Mouse (Mus musculus) forebrain, embryonic 13.5 days (tissue): ENCODE measurements at regions not wholly inside any gene's neighbourhood (a gene's known extent, or its start where the extent isn't known, plus 50 kb on each side); places are given as distances from the start of the nearest gene placed in this dataset.

Source experiments
- ATAC-seq: fragments of 200-750 bp; cut with Nextera tagmentation; 2 replicates; pipeline ENCODE4 v1.8.0; 2017
- H3K27ac ChIP-seq: fragments of 300-500 bp; sonication (generic); 2 replicates; pipeline ENCODE4 v1.5.1; 2015; ENCODE audit warnings: inconsistent platforms, mild to moderate bottlenecking, moderate library complexity
- H3K27me3 ChIP-seq: fragments of 300-500 bp; sonication (generic); 2 replicates; pipeline ENCODE4 v1.6.1; 2015; ENCODE audit warnings: mild to moderate bottlenecking, inconsistent platforms
- H3K36me3 ChIP-seq: fragments of 300-500 bp; sonication (generic); 2 replicates; pipeline ENCODE4 v1.6.1; 2015; ENCODE audit warnings: mild to moderate bottlenecking, inconsistent platforms; ENCODE audit not compliant: poor library complexity, severe bottlenecking
- H3K4me1 ChIP-seq: fragments of 300-500 bp; sonication (generic); 2 replicates; pipeline ENCODE4 v1.6.1; 2015; ENCODE audit warnings: inconsistent platforms
- H3K4me2 ChIP-seq: fragments of 300-500 bp; sonication (generic); 2 replicates; pipeline ENCODE4 v1.6.1; 2015; ENCODE audit warnings: inconsistent platforms, mild to moderate bottlenecking, moderate library complexity
- H3K4me3 ChIP-seq: fragments of 300-500 bp; sonication (generic); 2 replicates; pipeline ENCODE4 v1.5.1; 2015; ENCODE audit warnings: mild to moderate bottlenecking, inconsistent platforms
- H3K9ac ChIP-seq: fragments of 300-500 bp; sonication (generic); 2 replicates; pipeline ENCODE4 v1.6.1; 2015; ENCODE audit warnings: mild to moderate bottlenecking, inconsistent platforms
- H3K9me3 ChIP-seq: fragments of 300-500 bp; sonication (generic); replicated peaks from 2 replicates; pipeline ENCODE4 v1.6.1; 2016; ENCODE audit warnings: inconsistent platforms
- WGBS: fragments of 180-500 bp; shearing (Covaris S2); methylation state at CpG from one replicate; pipeline ENCODE4 v1.1.7; 2015; 5-methylcytosine and 5-hydroxymethylcytosine counted together

GRCm38 (mm10) chr16:76821261-76821660 is 192.2 kb upstream of the Usp25 start:
- Histone ChIP-seq H3K4me2 (no peak overlapping the region), H3K9ac (no peak overlapping the region), H3K4me3 (no peak overlapping the region), H3K4me1 (no peaks in the 10 kb centered on the region), H3K27ac (no peak overlapping the region), H3K27me3 (no peaks in the 10 kb centered on the region), H3K36me3 (no peaks in the 10 kb centered on the region), H3K9me3 (no peaks in the 10 kb centered on the region)
- no peak for ATAC-seq
- WGBS: 94% methylated on average over 10 of the region's 10 CpGs

DNA sequence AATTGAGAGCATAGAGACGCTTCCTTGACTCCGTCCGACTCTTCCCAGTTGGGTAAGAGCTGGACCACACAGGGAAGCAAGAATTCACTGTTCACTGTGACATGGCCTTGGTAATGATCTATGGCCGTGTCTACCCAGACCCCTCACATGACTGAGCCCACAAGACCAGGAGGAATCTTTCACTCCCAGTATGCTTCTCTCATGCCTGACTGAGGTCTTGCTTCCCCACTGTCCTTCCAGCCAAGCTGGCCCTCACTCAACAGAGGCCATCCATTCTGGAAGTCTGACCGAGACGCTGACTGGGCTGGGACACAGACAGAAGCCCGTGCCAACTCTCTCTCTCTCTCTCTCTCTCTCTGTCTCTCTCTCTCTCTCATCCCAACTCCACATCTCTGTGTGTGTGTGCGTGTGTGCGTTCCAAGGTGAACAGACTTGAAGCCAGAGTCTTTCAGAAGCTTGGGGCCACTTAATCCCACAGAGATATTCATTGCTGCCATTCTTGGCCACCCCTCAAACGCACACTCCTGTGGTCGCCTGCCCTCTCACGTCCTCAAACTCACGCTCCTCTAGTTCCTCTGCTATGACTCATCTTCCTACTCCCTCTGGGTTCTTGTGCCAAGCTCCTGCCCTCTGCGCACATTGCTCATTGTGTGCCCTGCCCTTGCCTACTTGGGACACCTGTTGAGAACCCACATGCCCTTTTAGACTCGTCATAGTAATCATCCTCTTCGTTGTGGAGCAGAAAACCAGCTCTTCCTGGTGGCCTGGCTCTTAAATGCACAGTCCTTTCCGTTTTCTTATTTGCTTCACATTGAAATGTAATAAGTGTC is 197.2 kb upstream of the Usp25 start:
- no peaks in the 10 kb centered on the region for H3K36me3 ChIP-seq
- no peak overlapping the region for H3K4me2 ChIP-seq
- no peak for ATAC-seq
- no peaks in the 10 kb centered on the region for H3K4me1 ChIP-seq
- no peaks in the 10 kb centered on the region for H3K9me3 ChIP-seq
- H3K27ac ChIP-seq: no peak overlapping the region
- H3K27me3 ChIP-seq: no peaks in the 10 kb centered on the region
- no peak overlapping the region for H3K9ac ChIP-seq
- WGBS: 90% methylated on average over 17 of the region's 17 CpGs
- no peak overlapping the region for H3K4me3 ChIP-seq

DNA sequence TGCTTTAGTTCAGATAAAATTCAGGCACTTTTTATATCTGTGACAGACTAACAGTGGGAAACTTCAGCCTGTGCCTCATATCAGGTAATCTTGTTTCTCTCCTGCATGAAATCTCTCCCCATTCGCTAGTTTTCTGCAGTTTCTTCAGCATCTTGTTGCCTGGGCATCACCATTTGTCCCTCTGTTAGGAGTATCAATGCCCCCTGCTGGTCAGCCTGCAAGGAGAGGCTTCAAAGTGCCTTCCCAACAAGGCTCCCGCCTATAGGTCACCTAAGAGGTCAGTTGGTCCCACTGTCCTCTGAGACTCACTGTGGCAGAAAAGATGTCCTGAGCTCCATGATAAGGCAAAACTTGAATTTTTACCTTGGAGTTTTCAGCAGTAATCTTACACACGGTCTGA is 209.8 kb upstream of the Usp25 start:
- 44% methylated on average over 3 of the region's 3 CpGs for WGBS
- Histone ChIP-seq H3K4me3 (no peak overlapping the region), H3K9me3 (no peaks in the 10 kb centered on the region), H3K4me2 (no peak overlapping the region), H3K4me1 (no peaks in the 10 kb centered on the region), H3K27me3 (no peaks in the 10 kb centered on the region), H3K27ac (no peak overlapping the region), H3K9ac (no peak overlapping the region), H3K36me3 (no peaks in the 10 kb centered on the region)
- ATAC-seq: no peak

GRCm38 (mm10) chr16:76786405-76787155 is 226.9 kb upstream of the Usp25 start:
- no peak for ATAC-seq
- Histone ChIP-seq H3K27me3 (no peaks in the 10 kb centered on the region), H3K4me3 (no peak overlapping the region), H3K4me1 (no peaks in the 10 kb centered on the region), H3K27ac (no peak overlapping the region), H3K9me3 (no peaks in the 10 kb centered on the region), H3K36me3 (no peaks in the 10 kb centered on the region), H3K4me2 (no peak overlapping the region), H3K9ac (no peak overlapping the region)
- WGBS: 70% methylated on average over 6 of the region's 6 CpGs

GRCm38 (mm10) chr16:76782656-76783055 is 230.8 kb upstream of the Usp25 start:
- Histone ChIP-seq H3K4me1 (no peaks in the 10 kb centered on the region), H3K9ac (no peak overlapping the region), H3K27ac (no peak overlapping the region), H3K4me2 (no peak overlapping the region), H3K36me3 (no peaks in the 10 kb centered on the region), H3K27me3 (no peaks in the 10 kb centered on the region), H3K4me3 (no peak overlapping the region), H3K9me3 (no peaks in the 10 kb centered on the region)
- ATAC-seq: no peak
- 74% methylated on average over 5 of the region's 5 CpGs for WGBS

DNA sequence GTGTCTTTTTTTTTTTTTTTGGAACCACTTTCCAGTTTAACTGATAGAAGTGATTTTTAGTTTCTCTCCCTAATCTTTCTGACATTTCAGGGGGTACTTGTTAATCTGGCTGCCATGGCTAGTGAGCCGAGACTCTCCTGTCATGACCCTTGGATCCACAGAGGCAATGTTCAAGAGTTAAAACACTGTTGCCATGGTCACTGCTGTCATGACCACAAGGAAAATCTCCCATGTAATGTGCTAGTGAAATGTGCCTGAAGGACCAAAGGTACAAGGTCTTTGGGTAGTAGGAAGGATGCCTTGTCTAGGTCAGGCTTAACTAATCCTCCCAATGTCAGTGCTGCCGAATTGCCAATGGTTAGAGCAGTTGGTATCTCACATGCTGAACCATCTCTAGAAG is 237.7 kb upstream of the Usp25 start:
- Histone ChIP-seq H3K9ac (no peak overlapping the region), H3K27ac (no peak overlapping the region), H3K27me3 (no peaks in the 10 kb centered on the region), H3K36me3 (no peaks in the 10 kb centered on the region), H3K4me2 (no peak overlapping the region), H3K4me3 (no peak overlapping the region), H3K4me1 (no peaks in the 10 kb centered on the region), H3K9me3 (no peaks in the 10 kb centered on the region)
- WGBS: 74% methylated on average over 2 of the region's 2 CpGs
- ATAC-seq: no peak

- no peaks in the 10 kb centered on the region for H3K36me3 ChIP-seq
- no peaks in the 10 kb centered on the region for H3K9me3 ChIP-seq
- WGBS: 73% methylated on average over 8 of the region's 8 CpGs
- no peak for ATAC-seq
- no peak overlapping the region for H3K9ac ChIP-seq
- H3K4me2 ChIP-seq: no peak overlapping the region
- no peak overlapping the region for H3K27ac ChIP-seq
- H3K4me3 ChIP-seq: no peak overlapping the region
- no peaks in the 10 kb centered on the region for H3K4me1 ChIP-seq
- H3K27me3 ChIP-seq: no peaks in the 10 kb centered on the region
Observed at GRCm38 (mm10) chr16:76774032-76774431, 239.5 kb upstream of the Usp25 start.

DNA sequence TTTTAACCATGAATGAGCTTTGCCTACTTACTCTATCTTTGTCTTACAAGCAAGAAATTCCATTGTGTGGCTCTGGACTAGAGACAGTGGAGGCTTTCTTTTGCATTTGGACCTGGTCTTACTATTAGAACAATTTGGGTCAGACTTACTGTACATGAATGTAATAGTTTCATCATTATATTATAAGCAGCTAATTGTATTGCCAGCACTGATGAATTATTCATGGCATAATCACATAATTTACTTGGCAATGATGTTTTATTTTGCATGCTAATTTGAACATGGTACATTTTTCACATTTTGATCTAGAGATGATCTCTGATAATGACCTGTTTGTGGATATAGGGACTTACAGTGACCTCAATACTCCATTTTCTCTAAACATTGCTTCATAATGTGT is 240.0 kb upstream of the Usp25 start:
- H3K36me3 ChIP-seq: no peaks in the 10 kb centered on the region
- no peaks in the 10 kb centered on the region for H3K27me3 ChIP-seq
- H3K4me2 ChIP-seq: no peak overlapping the region
- H3K4me1 ChIP-seq: no peaks in the 10 kb centered on the region
- ATAC-seq: no peak
- no peak overlapping the region for H3K9ac ChIP-seq
- H3K9me3 ChIP-seq: no peaks in the 10 kb centered on the region
- H3K27ac ChIP-seq: no peak overlapping the region
- no peak overlapping the region for H3K4me3 ChIP-seq

DNA sequence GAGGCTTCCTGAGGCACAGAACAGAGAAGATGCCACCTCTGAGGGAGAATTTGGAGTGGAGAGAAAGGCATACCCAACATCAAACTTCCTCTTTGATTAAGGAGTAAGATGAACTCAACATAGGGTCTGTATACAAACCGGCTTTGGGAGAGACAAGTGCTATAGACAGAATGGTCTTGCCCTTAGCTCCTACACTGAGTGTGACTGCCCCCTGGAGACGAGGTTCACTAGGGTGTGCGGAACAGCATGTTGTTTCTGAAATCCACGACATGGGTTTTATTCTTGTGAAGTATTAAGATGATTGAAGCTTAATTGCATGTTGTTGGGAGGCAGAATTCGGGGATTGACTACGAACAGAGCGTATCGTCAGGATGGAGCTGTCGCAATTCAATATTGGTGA is 244.9 kb upstream of the Usp25 start:
- H3K4me2 ChIP-seq: no peak overlapping the region
- H3K27ac ChIP-seq: no peak overlapping the region
- H3K4me3 ChIP-seq: no peak overlapping the region
- no peaks in the 10 kb centered on the region for H3K9me3 ChIP-seq
- ATAC-seq: 0 out of 2 replicates have a peak, but pooled peaks have one; percentile 30
- H3K27me3 ChIP-seq: no peaks in the 10 kb centered on the region
- 87% methylated on average over 9 of the region's 9 CpGs for WGBS
- H3K4me1 ChIP-seq: no peaks in the 10 kb centered on the region
- H3K36me3 ChIP-seq: no peaks in the 10 kb centered on the region
- no peak overlapping the region for H3K9ac ChIP-seq

DNA sequence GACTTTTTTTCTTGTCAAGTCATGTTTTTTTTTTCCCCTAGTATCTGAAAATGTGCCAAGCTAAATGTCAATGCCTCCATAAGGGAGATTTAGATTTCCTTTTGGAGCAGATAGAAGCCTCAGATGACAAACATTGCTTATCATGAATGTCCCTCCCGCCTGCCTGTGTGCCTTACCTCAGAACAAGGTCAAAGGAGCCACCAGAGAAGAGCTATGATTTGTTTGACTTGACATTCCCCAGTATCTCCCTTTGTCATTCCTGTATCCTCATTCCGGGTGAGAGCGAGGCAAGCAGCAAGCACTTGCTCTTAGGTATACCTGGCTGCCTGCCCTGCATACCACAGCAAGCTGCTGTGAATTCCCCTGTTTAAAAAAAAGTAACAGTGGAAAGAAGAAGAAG is 246.9 kb upstream of the Usp25 start:
- no peaks in the 10 kb centered on the region for H3K27me3 ChIP-seq
- no peak overlapping the region for H3K9ac ChIP-seq
- ATAC-seq: no peak
- H3K4me1 ChIP-seq: no peaks in the 10 kb centered on the region
- no peaks in the 10 kb centered on the region for H3K36me3 ChIP-seq
- no peaks in the 10 kb centered on the region for H3K9me3 ChIP-seq
- H3K27ac ChIP-seq: no peak overlapping the region
- 85% methylated on average over 3 of the region's 3 CpGs for WGBS
- no peak overlapping the region for H3K4me2 ChIP-seq
- H3K4me3 ChIP-seq: no peak overlapping the region

GRCm38 (mm10) chr16:76765536-76765935 is 248.0 kb upstream of the Usp25 start:
- H3K9me3 ChIP-seq: no peaks in the 10 kb centered on the region
- ATAC-seq: no peak
- H3K4me1 ChIP-seq: no peaks in the 10 kb centered on the region
- 44% methylated on average over 7 of the region's 7 CpGs for WGBS
- H3K4me3 ChIP-seq: no peak overlapping the region
- H3K36me3 ChIP-seq: no peaks in the 10 kb centered on the region
- no peak overlapping the region for H3K27ac ChIP-seq
- no peak overlapping the region for H3K9ac ChIP-seq
- H3K27me3 ChIP-seq: no peaks in the 10 kb centered on the region
- no peak overlapping the region for H3K4me2 ChIP-seq

GRCm38 (mm10) chr16:76764994-76765393 is 248.5 kb upstream of the Usp25 start:
- no peaks in the 10 kb centered on the region for H3K27me3 ChIP-seq
- no peaks in the 10 kb centered on the region for H3K4me1 ChIP-seq
- H3K27ac ChIP-seq: no peak overlapping the region
- no peaks in the 10 kb centered on the region for H3K9me3 ChIP-seq
- no peaks in the 10 kb centered on the region for H3K36me3 ChIP-seq
- H3K4me2 ChIP-seq: no peak overlapping the region
- H3K4me3 ChIP-seq: no peak overlapping the region
- WGBS: 70% methylated on average over 5 of the region's 5 CpGs
- ATAC-seq: no peak
- H3K9ac ChIP-seq: no peak overlapping the region
